Mouse (Mus musculus) kidney, postnatal 36 days (tissue): ENCODE measurements around the gene Cntn6.

Experiments
- DNase-seq, 2 experiments: peaks; one replicate each; pipeline ENCODE4 v3.0.0; 2021 to 2022; ENCODE audit warnings: mixed read lengths in 2 of 2

The Cntn6 gene

GRCm38 (mm10) chr6:104492490-104493431, at the start of gene Cntn6:
Cntn6 (plus strand) TSS chr6:104492790.
- no peak for DNase-seq

- DNase-seq, result no peak
Measured at GRCm38 (mm10) chr6:104443731-104444130, 48.9 kb upstream of the Cntn6 start.

GRCm38 (mm10) chr6:104470706-104471105, 21.9 kb upstream of the Cntn6 start:
- DNase-seq, result no peak

- no peak for DNase-seq
Measured at GRCm38 (mm10) chr6:104479242-104479641, 13.3 kb upstream of the Cntn6 start.

- no peak for DNase-seq
Measured at GRCm38 (mm10) chr6:104493459-104493858, 869 bp downstream of the Cntn6 start.

- no peak for DNase-seq
Measured at GRCm38 (mm10) chr6:104495801-104496200, 3.2 kb downstream of the Cntn6 start.

GRCm38 (mm10) chr6:104563993-104564392, 71.4 kb downstream of the Cntn6 start:
- DNase-seq, result no peak

GRCm38 (mm10) chr6:104569564-104569963, 77.0 kb downstream of the Cntn6 start:
- DNase-seq, result no peak

GRCm38 (mm10) chr6:104588028-104588427, 95.4 kb downstream of the Cntn6 start:
- DNase-seq, result no peak

GRCm38 (mm10) chr6:104600838-104601397, 108.3 kb downstream of the Cntn6 start:
- no peak for DNase-seq

- no peak for DNase-seq
Measured at GRCm38 (mm10) chr6:104602894-104603293, 110.3 kb downstream of the Cntn6 start.

GRCm38 (mm10) chr6:104603371-104603770, 110.8 kb downstream of the Cntn6 start:
- DNase-seq, result no peak

- DNase-seq, result no peak
Measured at GRCm38 (mm10) chr6:104605214-104605613, 112.6 kb downstream of the Cntn6 start.

- DNase-seq, result no peak
Measured at GRCm38 (mm10) chr6:104653518-104653917, 160.9 kb downstream of the Cntn6 start.

GRCm38 (mm10) chr6:104668701-104669100, 176.1 kb downstream of the Cntn6 start:
- DNase-seq, result no peak

- DNase-seq, result no peak
Measured at GRCm38 (mm10) chr6:104674249-104674648, 181.7 kb downstream of the Cntn6 start.

- DNase-seq, result no peak
Measured at GRCm38 (mm10) chr6:104679809-104680495, 187.4 kb downstream of the Cntn6 start.

- DNase-seq, result no peak
Measured at GRCm38 (mm10) chr6:104687980-104688379, 195.4 kb downstream of the Cntn6 start.

- no peak for DNase-seq
Measured at GRCm38 (mm10) chr6:104688439-104689125, 196.0 kb downstream of the Cntn6 start.

- DNase-seq, result no peak
Measured at GRCm38 (mm10) chr6:104728571-104728970, 236.0 kb downstream of the Cntn6 start.

GRCm38 (mm10) chr6:104734256-104734655, 241.7 kb downstream of the Cntn6 start:
- no peak for DNase-seq

- no peak for DNase-seq
Measured at GRCm38 (mm10) chr6:104738999-104739398, 246.4 kb downstream of the Cntn6 start.

GRCm38 (mm10) chr6:104758125-104758524, 265.5 kb downstream of the Cntn6 start:
- no peak for DNase-seq
